Mouse (Mus musculus): Measurements from ENCODE around the gene Tspan18. TPM values are rescaled to one million over a fixed set of nuclear protein-coding genes. Genes with fewer than 3 reads are reported as not detected.

Tspan18 gene
- total and polyA plus RNA-seq, 2 experiments, result 0.55 to 2.4 TPM

DNA sequence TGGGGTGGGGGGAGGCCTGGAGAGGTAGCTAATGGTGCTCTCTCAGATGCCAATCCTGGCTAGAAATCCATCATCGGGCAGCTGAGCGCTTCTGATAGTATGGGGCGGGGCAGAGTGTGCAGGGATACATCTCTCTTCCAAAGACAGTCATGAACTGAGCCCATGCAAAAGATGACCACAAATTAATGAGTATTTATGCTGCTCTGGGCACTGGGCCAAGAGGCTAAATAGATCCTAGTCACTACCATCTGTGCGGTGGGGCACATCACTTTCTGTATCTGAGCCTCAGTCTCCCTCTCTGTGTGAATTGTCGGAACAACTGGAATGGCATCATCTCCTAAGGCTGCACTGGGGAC is 163.5 kb downstream of the Tspan18 start:
- no peak for DNase-seq (ENCODE audit: extremely low read depth, low read depth, low spot score)
- Histone ChIP-seq H3K4me1 (ENCODE audit: control insufficient read depth, insufficient read depth, low read length) (no peaks in the 10 kb centered on the region), H3K4me3 (ENCODE audit: insufficient read depth, low read depth, low read length) (no peak overlapping the region), H3K27ac (replicated peaks; ENCODE audit: insufficient read depth, low read depth, low read length) (no peak overlapping the region), H3K9ac (ENCODE audit: low read depth, low read length) (no peak overlapping the region), H3K79me2 (ENCODE audit: control insufficient read depth, insufficient read depth, low read length) (no peaks in the 10 kb centered on the region), H3K36me3 (ENCODE audit: control insufficient read depth, insufficient read depth, low read length) (no peaks in the 10 kb centered on the region), H3K27me3 (ENCODE audit: control insufficient read depth, insufficient read depth, low read length) (no peaks in the 10 kb centered on the region)
- 89% methylated on average over 5 of the region's 5 CpGs for WGBS
- TF ChIP-seq CTCF (IDR thresholded peaks at IDR 0.05; ENCODE audit: low read depth, low read length), result no peak
- no peak for TF ChIP-seq POLR2A (IDR thresholded peaks at IDR 0.05; ENCODE audit: extremely low read depth, insufficient read depth, low read length)

GRCm38 (mm10) chr2:93170156-93170844 is 164.0 kb downstream of the Tspan18 start:
- H3K4me3 ChIP-seq (ENCODE audit: insufficient read depth, low read depth, low read length), result no peak overlapping the region
- no peaks in the 10 kb centered on the region for H3K27me3 ChIP-seq (ENCODE audit: control insufficient read depth, insufficient read depth, low read length)
- H3K27ac ChIP-seq (replicated peaks; ENCODE audit: insufficient read depth, low read depth, low read length), result no peak overlapping the region
- no peaks in the 10 kb centered on the region for H3K36me3 ChIP-seq (ENCODE audit: control insufficient read depth, insufficient read depth, low read length)
- DNase-seq (ENCODE audit: extremely low read depth, low read depth, low spot score), result no peak
- no peaks in the 10 kb centered on the region for H3K4me1 ChIP-seq (ENCODE audit: control insufficient read depth, insufficient read depth, low read length)
- H3K79me2 ChIP-seq (ENCODE audit: control insufficient read depth, insufficient read depth, low read length), result no peaks in the 10 kb centered on the region
- H3K9ac ChIP-seq (ENCODE audit: low read depth, low read length), result no peak overlapping the region
- no peak for TF ChIP-seq CTCF (IDR thresholded peaks at IDR 0.05; ENCODE audit: low read depth, low read length)
- TF ChIP-seq POLR2A (IDR thresholded peaks at IDR 0.05; ENCODE audit: extremely low read depth, insufficient read depth, low read length), result no peak
- 77% methylated on average over 19 of the region's 19 CpGs for WGBS

- H3K27ac ChIP-seq (replicated peaks; ENCODE audit: insufficient read depth, low read depth, low read length), result no peak overlapping the region
- H3K27me3 ChIP-seq (ENCODE audit: control insufficient read depth, insufficient read depth, low read length), result no peaks in the 10 kb centered on the region
- 81% methylated on average over 14 of the region's 14 CpGs for WGBS
- peaks cover 5% of the 10 kb centered on the region; the same call in 1 of the 2 replicates for H3K4me1 ChIP-seq (ENCODE audit: control insufficient read depth, insufficient read depth, low read length)
- H3K9ac ChIP-seq (ENCODE audit: low read depth, low read length), result no peak overlapping the region
- TF ChIP-seq POLR2A (IDR thresholded peaks at IDR 0.05; ENCODE audit: extremely low read depth, insufficient read depth, low read length) (no peak), CTCF (IDR thresholded peaks at IDR 0.05; ENCODE audit: low read depth, low read length) (no peak)
- H3K4me3 ChIP-seq (ENCODE audit: insufficient read depth, low read depth, low read length), result no peak overlapping the region
- no peaks in the 10 kb centered on the region for H3K36me3 ChIP-seq (ENCODE audit: control insufficient read depth, insufficient read depth, low read length)
- DNase-seq (ENCODE audit: extremely low read depth, low read depth, low spot score), result no peak
- no peaks in the 10 kb centered on the region for H3K79me2 ChIP-seq (ENCODE audit: control insufficient read depth, insufficient read depth, low read length)
Measured at GRCm38 (mm10) chr2:93166734-93167406, 167.4 kb downstream of the Tspan18 start.

DNA sequence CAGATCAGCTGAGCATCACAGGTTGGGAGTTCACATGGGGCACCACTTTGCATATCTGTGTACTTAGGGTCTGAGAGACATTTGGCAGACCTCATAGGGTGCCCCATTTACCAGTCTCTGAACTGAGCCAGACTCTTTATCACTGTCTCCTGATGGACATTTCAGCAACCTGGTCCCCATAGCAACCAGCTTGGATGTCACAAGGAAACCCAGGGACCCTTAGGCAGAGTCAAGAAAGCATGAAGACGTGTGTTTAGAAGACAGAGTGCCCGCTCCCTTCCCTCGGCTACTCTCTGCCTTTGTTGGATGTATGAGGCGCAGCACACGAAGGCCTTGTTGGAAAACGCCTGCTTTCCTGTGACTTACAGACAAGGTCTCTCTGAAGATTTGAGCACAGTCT is 168.0 kb downstream of the Tspan18 start:
- Histone ChIP-seq H3K4me1 (ENCODE audit: control insufficient read depth, insufficient read depth, low read length) (peaks cover 5% of the 10 kb centered on the region; the same call in 1 of the 2 replicates), H3K27ac (replicated peaks; ENCODE audit: insufficient read depth, low read depth, low read length) (no peak overlapping the region), H3K9ac (ENCODE audit: low read depth, low read length) (no peak overlapping the region), H3K79me2 (ENCODE audit: control insufficient read depth, insufficient read depth, low read length) (no peaks in the 10 kb centered on the region), H3K36me3 (ENCODE audit: control insufficient read depth, insufficient read depth, low read length) (no peaks in the 10 kb centered on the region), H3K27me3 (ENCODE audit: control insufficient read depth, insufficient read depth, low read length) (no peaks in the 10 kb centered on the region), H3K4me3 (ENCODE audit: insufficient read depth, low read depth, low read length) (no peak overlapping the region)
- WGBS, result 87% methylated on average over 6 of the region's 6 CpGs
- DNase-seq (ENCODE audit: extremely low read depth, low read depth, low spot score), result no peak
- TF ChIP-seq POLR2A (IDR thresholded peaks at IDR 0.05; ENCODE audit: extremely low read depth, insufficient read depth, low read length), result no peak
- no peak for TF ChIP-seq CTCF (IDR thresholded peaks at IDR 0.05; ENCODE audit: low read depth, low read length)

DNA sequence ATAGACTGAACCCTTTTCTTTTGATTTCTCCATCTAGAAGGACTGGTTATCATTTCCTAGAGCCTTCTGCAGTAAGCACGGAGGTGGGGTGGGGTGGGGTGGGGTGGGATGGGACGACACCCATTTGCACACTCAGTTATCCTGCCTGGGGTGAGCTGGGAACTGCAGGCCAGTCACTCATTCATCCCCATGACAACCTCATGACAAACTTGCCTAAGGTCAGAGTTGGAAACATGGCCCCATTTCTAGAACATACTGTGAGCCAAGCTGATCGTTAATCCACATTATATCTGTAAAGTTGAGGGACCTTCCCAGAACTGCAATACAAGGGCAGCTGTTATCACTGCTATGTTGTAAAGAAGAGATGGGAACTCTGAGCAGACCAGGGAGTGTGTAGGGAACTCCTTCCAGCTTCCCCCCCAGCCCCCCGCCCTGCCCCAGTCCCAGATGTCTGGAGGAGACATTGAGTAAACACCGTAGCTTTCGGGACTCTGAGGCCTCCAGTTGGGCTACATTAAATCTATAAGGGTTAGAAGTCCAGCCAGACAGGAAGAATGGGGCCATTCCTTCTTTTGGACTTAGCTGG is 170.5 kb downstream of the Tspan18 start:
- WGBS, result 72% methylated on average over 6 of the region's 6 CpGs
- Histone ChIP-seq H3K79me2 (ENCODE audit: control insufficient read depth, insufficient read depth, low read length) (no peaks in the 10 kb centered on the region), H3K9ac (ENCODE audit: low read depth, low read length) (no peak overlapping the region), H3K36me3 (ENCODE audit: control insufficient read depth, insufficient read depth, low read length) (no peaks in the 10 kb centered on the region), H3K27me3 (ENCODE audit: control insufficient read depth, insufficient read depth, low read length) (no peaks in the 10 kb centered on the region), H3K4me1 (ENCODE audit: control insufficient read depth, insufficient read depth, low read length) (peaks cover 5% of the 10 kb centered on the region; the same call in 1 of the 2 replicates), H3K27ac (replicated peaks; ENCODE audit: insufficient read depth, low read depth, low read length) (no peak overlapping the region), H3K4me3 (ENCODE audit: insufficient read depth, low read depth, low read length) (no peak overlapping the region)
- no peak for DNase-seq (ENCODE audit: extremely low read depth, low read depth, low spot score)
- TF ChIP-seq POLR2A (IDR thresholded peaks at IDR 0.05; ENCODE audit: extremely low read depth, insufficient read depth, low read length) (no peak), CTCF (IDR thresholded peaks at IDR 0.05; ENCODE audit: low read depth, low read length) (no peak)

Data from liver, adult 2 months (tissue).